Mouse (Mus musculus) olfactory bulb, adult 2 months (tissue): ENCODE data around the gene Frmd4a.

Experiments
- CTCF ChIP-seq: fragments of 200-500 bp; IDR thresholded peaks from 2 replicates; pipeline ENCODE4 v1.5.1; 2012; ENCODE audit warnings: low read depth, mild to moderate bottlenecking, low read length, moderate library complexity; ENCODE audit not compliant: insufficient read depth
- POLR2A ChIP-seq: fragments of 200-500 bp; IDR thresholded peaks from 2 replicates; pipeline ENCODE4 v1.6.1; 2012; ENCODE audit warnings: mild to moderate bottlenecking, low read depth, low read length, moderate library complexity; ENCODE audit not compliant: insufficient read depth

DNA sequence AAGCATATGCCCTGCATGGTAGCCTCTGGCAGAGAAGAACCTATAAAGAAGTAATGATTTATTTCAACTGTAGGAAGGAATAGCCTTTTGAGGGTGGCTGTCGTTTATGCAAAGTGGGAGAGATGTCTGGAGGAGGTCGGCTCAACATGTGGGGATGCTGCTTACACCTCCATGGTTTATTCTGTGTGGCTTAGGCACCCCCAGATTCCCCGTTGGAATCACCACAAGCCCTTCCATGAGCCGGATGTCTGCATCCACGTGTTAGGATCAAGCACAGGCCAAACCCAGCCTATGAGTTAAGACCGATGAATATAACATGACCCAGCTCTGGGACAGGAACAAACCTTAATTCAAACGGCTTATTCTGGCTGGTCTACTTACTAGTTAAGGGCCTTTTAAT is 284.2 kb downstream of the Frmd4a start:
- TF ChIP-seq CTCF = no peak
- no peak for TF ChIP-seq POLR2A
